Mouse (Mus musculus) E14TG2a.4 (cell line): Measurements from ENCODE around the gene Mpeg1.

Experiments
- H3K27me3 ChIP-seq: 2 replicates; pipeline ENCODE4 v1.6.1; 2014; ENCODE audit warnings: low read length, control low read depth; ENCODE audit not compliant: insufficient read depth
- H3K36me3 ChIP-seq: 2 replicates; pipeline ENCODE4 v1.6.1; 2014; ENCODE audit warnings: low read length, control low read depth; ENCODE audit not compliant: insufficient read depth
- H3K4me1 ChIP-seq: replicated peaks from 2 replicates; pipeline ENCODE4 v1.6.1; 2014; ENCODE audit warnings: low read depth, low read length, control low read depth
- H3K4me3 ChIP-seq: replicated peaks from 2 replicates; pipeline ENCODE4 v1.5.1; 2014; ENCODE audit warnings: mild to moderate bottlenecking, low read length
- H3K9me3 ChIP-seq: 2 replicates; pipeline ENCODE4 v1.6.1; 2014; ENCODE audit warnings: low read length, control low read depth
- CTCF ChIP-seq: conservative IDR thresholded peaks from 2 replicates; pipeline ENCODE4 v1.5.1; 2014; ENCODE audit warnings: low read length
- NANOG ChIP-seq: IDR thresholded peaks from 2 replicates; pipeline ENCODE4 v1.6.1; 2014; ENCODE audit warnings: borderline replicate concordance, low read length, mixed read lengths
- POU5F1 ChIP-seq: IDR thresholded peaks from 2 replicates; pipeline ENCODE4 v1.6.1; 2014; ENCODE audit warnings: low read length, borderline replicate concordance

Gene Mpeg1

GRCm38 (mm10) chr19:12485223-12485622, 24.6 kb downstream of the Mpeg1 start:
- Histone ChIP-seq H3K27me3 (peaks cover 2% of the 10 kb centered on the region), H3K4me1 (peaks cover 52% of the 10 kb centered on the region), H3K9me3 (no peaks in the 10 kb centered on the region), H3K4me3 (peak overlapping the region; percentile 35; the same call in 1 of the 2 replicates), H3K36me3 (no peaks in the 10 kb centered on the region)
- TF ChIP-seq NANOG (no peak), CTCF (no peak), POU5F1 (no peak)

GRCm38 (mm10) chr19:12485631-12486030, 25.1 kb downstream of the Mpeg1 start:
- Histone ChIP-seq H3K36me3 (no peaks in the 10 kb centered on the region), H3K4me3 (no peak overlapping the region), H3K4me1 (peaks cover 56% of the 10 kb centered on the region)

GRCm38 (mm10) chr19:12486875-12487274, 26.3 kb downstream of the Mpeg1 start:
- H3K27me3 ChIP-seq = peaks cover 4% of the 10 kb centered on the region
- H3K36me3 ChIP-seq = peaks cover 3% of the 10 kb centered on the region; the same call in 1 of the 2 replicates
- TF ChIP-seq POU5F1 = no peak
- TF ChIP-seq CTCF = no peak
- TF ChIP-seq NANOG = no peak
- H3K4me1 ChIP-seq = peaks cover 61% of the 10 kb centered on the region
- H3K9me3 ChIP-seq = no peaks in the 10 kb centered on the region
- no peak overlapping the region for H3K4me3 ChIP-seq

More at GRCm38 (mm10) chr19:12485631-12486030, 25.1 kb downstream of the Mpeg1 start:
- Histone ChIP-seq H3K9me3 (no peaks in the 10 kb centered on the region), H3K27me3 (peaks cover 2% of the 10 kb centered on the region)
- TF ChIP-seq NANOG (no peak), CTCF (no peak), POU5F1 (no peak)

GRCm38 (mm10) chr19:12487511-12488204, 27.1 kb downstream of the Mpeg1 start:
- Histone ChIP-seq H3K9me3 (no peaks in the 10 kb centered on the region), H3K4me1 (peaks cover 61% of the 10 kb centered on the region), H3K4me3 (no peak overlapping the region), H3K36me3 (peaks cover 3% of the 10 kb centered on the region; the same call in 1 of the 2 replicates), H3K27me3 (peaks cover 4% of the 10 kb centered on the region)
- TF ChIP-seq CTCF (no peak), NANOG (no peak), POU5F1 (no peak)

- Histone ChIP-seq H3K4me3 (peak overlapping the region; percentile 62), H3K36me3 (peaks cover 3% of the 10 kb centered on the region; the same call in 1 of the 2 replicates), H3K9me3 (no peaks in the 10 kb centered on the region), H3K27me3 (peaks cover 3% of the 10 kb centered on the region), H3K4me1 (peaks cover 62% of the 10 kb centered on the region)
- TF ChIP-seq CTCF = peak; percentile 95
- no peak for TF ChIP-seq POU5F1
- TF ChIP-seq NANOG = peak; percentile 46; the same call in 1 of the 2 replicates
Measured at GRCm38 (mm10) chr19:12488205-12488966, 27.8 kb downstream of the Mpeg1 start.

- Histone ChIP-seq H3K4me3 (peak overlapping the region; percentile 62), H3K4me1 (peaks cover 70% of the 10 kb centered on the region), H3K36me3 (peaks cover 3% of the 10 kb centered on the region; the same call in 1 of the 2 replicates), H3K27me3 (peaks cover 2% of the 10 kb centered on the region), H3K9me3 (no peaks in the 10 kb centered on the region)
- TF ChIP-seq NANOG = no peak
- no peak for TF ChIP-seq POU5F1
- no peak for TF ChIP-seq CTCF
Measured at GRCm38 (mm10) chr19:12488969-12489674, 28.5 kb downstream of the Mpeg1 start.

- Histone ChIP-seq H3K27me3 (peaks cover 2% of the 10 kb centered on the region), H3K4me1 (peaks cover 72% of the 10 kb centered on the region), H3K4me3 (0 out of 2 replicates have a peak overlapping the region, but pooled peaks have one; percentile 62), H3K9me3 (no peaks in the 10 kb centered on the region), H3K36me3 (peaks cover 3% of the 10 kb centered on the region; the same call in 1 of the 2 replicates)
- TF ChIP-seq POU5F1 (no peak), CTCF (no peak), NANOG (no peak)
Measured at GRCm38 (mm10) chr19:12489675-12490570, 29.3 kb downstream of the Mpeg1 start.
